Mouse (Mus musculus) brown adipose tissue, adult 24 weeks (tissue): ENCODE results near the gene Kbtbd3. TPM values are rescaled to one million over a fixed set of nuclear protein-coding genes. Genes with fewer than 3 reads are reported as not detected.

ENCODE experiments used
- H3K27ac ChIP-seq: fragments of 200-500 bp; replicated peaks from 2 replicates; pipeline ENCODE4 v1.5.1; 2012; ENCODE audit warnings: low read depth, mild to moderate bottlenecking, low read length
- H3K4me1 ChIP-seq: fragments of 200-500 bp; 2 replicates; pipeline ENCODE4 v1.6.1; 2012; ENCODE audit warnings: low read length, mixed read lengths; ENCODE audit not compliant: control insufficient read depth, insufficient read depth, insufficient read length
- H3K4me3 ChIP-seq: fragments of 200-500 bp; 2 replicates; pipeline ENCODE4 v1.5.1; 2012; ENCODE audit warnings: low read depth, mild to moderate bottlenecking, low read length, moderate library complexity; ENCODE audit not compliant: insufficient read depth
- polyA plus RNA-seq: library from polyadenylated mRNA; stranded (reverse); fragments of >200 nt; gene quantifications from 2 replicates; pipeline ENCODE4 v1.2.4, GENCODE M21; 2012; ENCODE audit not compliant: missing spikeins, insufficient read depth, insufficient read length

Gene Kbtbd3
- 5.2 and 5.5 TPM in 2 replicates for polyA plus RNA-seq

GRCm38 (mm10) chr9:4309351-4310085 lies at the start of gene Kbtbd3, which contains the start of gene Aasdhppt:
Gene Kbtbd3, plus strand, starts transcription at chr9:4309833.
Gene Aasdhppt, minus strand, starts transcription at chr9:4309471.
- no peaks in the 10 kb centered on the region for H3K4me1 ChIP-seq
- H3K4me3 ChIP-seq, result peak within 1 kb of the TSS; percentile 86
- peak within 1 kb of the TSS; percentile 55 for H3K27ac ChIP-seq

DNA sequence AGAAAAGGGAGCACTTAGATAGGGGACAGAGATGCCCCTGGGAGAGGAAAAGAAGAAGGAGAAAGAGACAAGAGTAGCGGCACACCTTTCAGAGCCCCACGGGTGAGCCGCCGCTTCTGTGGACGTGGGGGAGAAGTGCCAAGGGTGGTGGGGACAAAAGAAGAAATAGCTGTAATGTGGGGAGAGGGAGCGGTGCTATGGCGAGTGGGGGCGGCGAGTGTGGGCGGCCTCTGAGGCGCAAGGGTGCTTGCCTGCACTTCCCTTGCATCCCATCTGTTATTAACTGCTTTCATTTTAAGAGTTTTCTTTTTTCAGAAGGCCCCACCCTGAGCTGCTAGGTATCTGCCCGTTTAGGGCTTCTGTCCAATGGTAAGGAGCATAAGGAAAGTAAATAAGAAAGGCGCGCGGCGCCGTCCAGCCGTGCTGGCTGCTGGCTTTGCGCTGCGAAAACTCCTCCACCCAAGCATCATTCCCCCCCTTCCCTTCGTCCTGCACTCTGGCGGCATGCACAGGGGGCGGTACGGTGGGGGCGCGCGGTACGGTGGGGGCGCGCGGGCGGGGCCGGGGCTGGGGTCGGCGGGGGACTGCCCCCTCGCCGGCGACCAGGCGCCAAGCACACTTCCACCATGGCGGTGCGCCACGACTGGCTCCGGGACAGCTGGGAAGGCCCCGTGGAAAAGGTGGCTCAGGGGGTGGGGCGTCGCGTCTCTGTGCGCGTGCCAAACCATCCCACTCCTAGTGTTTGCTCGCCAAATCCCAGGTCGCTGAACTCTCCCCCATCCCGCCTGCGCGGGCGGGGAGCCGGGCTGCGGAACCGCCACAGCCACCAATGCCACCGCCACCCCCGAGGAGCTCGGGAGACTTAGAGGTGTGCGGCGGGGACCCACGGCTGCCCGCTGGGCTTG lies 49.5 kb upstream of the Kbtbd3 start:
- Histone ChIP-seq H3K27ac (no peak overlapping the region), H3K4me3 (no peak overlapping the region)

DNA sequence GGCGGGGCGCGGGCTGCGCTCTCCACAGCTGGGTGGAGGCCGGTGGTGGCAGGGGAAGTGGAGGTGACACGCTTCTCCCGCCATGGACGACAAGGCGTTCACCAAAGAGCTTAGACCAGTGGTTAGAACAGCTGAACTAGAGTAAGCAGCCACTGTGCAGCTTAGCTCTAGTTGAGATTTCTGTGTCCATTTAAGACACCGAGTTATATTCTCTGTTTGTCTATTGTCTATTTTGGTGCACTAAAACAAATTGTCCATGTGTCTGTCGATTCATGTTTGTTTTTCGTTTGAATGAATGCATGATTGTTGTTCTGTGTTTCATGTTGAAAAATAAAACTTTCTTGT lies 48.9 kb upstream of the Kbtbd3 start:
- Histone ChIP-seq H3K4me1 (no peaks in the 10 kb centered on the region), H3K4me3 (no peak overlapping the region), H3K27ac (no peak overlapping the region)

More for the DNA sequence above, 49.5 kb upstream of the Kbtbd3 start:
- H3K4me1 ChIP-seq, result no peaks in the 10 kb centered on the region

GRCm38 (mm10) chr9:4266881-4267280 lies 42.8 kb upstream of the Kbtbd3 start:
- Histone ChIP-seq H3K27ac (no peak overlapping the region), H3K4me1 (no peaks in the 10 kb centered on the region), H3K4me3 (no peak overlapping the region)

DNA sequence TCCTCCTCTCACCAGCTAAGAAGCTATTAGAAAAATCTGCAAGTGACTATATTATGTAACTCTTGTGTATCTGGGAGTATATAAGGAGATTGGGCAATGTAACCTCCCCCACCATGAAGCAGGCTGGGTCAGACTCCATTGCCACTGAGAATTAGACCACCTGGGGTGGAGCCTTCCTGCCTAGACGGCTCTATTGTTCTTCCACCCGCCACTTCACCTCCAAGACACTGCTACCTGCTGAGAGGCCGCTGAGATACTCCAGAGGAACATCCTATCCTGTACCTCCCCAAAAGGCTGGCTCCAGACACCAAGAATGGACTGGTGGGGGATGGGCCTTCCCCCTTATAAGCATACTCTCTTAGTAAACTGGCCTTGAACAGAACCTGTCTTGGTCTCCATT lies 25.8 kb upstream of the Kbtbd3 start:
- Histone ChIP-seq H3K27ac (no peak overlapping the region), H3K4me3 (no peak overlapping the region), H3K4me1 (no peaks in the 10 kb centered on the region)

DNA sequence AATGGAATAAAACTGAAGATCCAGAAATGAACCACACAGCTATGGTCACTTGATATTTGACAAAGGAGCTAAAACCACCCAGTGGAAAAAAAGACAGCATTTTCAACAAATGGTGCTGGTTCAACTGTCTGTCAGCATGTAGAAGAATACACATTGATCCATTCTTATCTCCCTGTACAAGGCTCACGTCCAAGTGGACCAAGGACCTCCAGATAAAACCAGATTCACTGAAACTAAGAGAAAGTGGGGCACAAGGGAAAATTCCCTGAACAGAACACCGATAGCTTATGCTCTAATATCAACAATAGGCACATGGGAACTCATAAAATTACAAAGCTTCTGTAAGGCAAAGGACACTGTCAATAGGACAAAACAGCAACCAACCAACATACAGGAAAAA lies 9.2 kb upstream of the Kbtbd3 start:
- no peak overlapping the region for H3K27ac ChIP-seq

DNA sequence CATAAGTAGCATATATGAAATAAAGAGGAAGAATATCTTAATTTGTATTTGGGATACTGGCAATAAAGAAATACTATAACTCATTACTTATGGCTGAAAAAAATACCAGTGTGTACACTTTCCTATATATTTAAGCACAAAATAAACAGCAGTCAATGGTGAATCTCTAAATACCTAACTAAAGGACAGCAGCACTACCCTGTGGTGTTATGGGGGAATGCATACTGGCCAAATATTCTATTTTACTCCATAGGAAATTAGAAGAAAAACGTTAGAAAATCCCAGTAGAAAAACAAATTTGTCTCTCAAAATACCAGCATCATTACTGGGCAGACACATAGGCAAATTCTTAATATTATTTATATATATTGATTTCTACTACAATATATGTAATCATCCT lies 4.8 kb upstream of the Kbtbd3 start:
- Histone ChIP-seq H3K27ac (no peak overlapping the region), H3K4me1 (no peaks in the 10 kb centered on the region), H3K4me3 (no peak overlapping the region)

More for the DNA sequence above, 9.2 kb upstream of the Kbtbd3 start:
- no peaks in the 10 kb centered on the region for H3K4me1 ChIP-seq
- H3K4me3 ChIP-seq, result no peak overlapping the region

GRCm38 (mm10) chr9:4308628-4309350 lies 844 bp upstream of the Kbtbd3 start:
- Histone ChIP-seq H3K4me1 (no peaks in the 10 kb centered on the region), H3K4me3 (peak overlapping the region; percentile 86), H3K27ac (peak overlapping the region; percentile 55; the same call in 1 of the 2 replicates)

DNA sequence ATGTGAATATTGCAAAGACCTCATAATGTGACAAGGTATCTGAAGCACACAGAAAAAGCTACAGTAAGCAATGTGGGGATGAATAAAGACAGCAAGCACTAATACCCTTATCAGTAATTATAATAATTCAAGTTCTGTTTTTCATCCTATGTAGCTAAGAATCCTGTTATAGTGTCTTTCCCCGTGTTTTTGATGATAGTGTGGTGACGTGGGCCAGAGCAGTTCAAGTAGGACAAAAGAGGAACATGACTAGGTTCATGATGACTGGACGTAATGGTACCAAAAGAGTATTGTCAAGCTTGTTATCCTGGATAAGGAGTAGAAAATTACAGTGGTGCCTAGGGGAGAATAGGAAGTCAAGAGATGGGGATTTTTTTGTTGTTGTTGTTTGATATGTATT lies 1.1 kb downstream of the Kbtbd3 start:
- Histone ChIP-seq H3K27ac (no peak overlapping the region), H3K4me1 (no peaks in the 10 kb centered on the region), H3K4me3 (no peak overlapping the region)

GRCm38 (mm10) chr9:4311162-4311561 lies 1.5 kb downstream of the Kbtbd3 start:
- Histone ChIP-seq H3K4me3 (no peak overlapping the region), H3K4me1 (no peaks in the 10 kb centered on the region), H3K27ac (no peak overlapping the region)

DNA sequence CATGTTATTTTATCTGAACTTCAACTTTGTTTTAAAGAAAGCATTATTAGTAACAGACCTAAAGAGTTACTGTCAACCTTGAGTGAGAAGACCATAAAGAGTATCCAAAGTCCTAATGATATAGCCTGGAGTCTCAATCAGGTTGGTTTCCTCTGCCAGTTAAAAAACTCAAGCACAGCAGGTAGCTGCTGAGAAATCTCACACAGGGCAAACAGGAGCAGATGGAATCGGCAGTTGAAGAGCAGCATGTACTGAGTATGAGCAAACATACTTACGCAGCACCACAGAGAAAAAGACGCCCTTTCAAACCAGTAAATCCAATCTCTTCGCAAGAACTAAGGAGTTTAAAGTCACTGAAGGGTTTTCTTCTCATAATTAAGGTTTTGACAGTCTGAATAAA lies 4.3 kb downstream of the Kbtbd3 start:
- Histone ChIP-seq H3K27ac (no peak overlapping the region), H3K4me1 (no peaks in the 10 kb centered on the region), H3K4me3 (no peak overlapping the region)

DNA sequence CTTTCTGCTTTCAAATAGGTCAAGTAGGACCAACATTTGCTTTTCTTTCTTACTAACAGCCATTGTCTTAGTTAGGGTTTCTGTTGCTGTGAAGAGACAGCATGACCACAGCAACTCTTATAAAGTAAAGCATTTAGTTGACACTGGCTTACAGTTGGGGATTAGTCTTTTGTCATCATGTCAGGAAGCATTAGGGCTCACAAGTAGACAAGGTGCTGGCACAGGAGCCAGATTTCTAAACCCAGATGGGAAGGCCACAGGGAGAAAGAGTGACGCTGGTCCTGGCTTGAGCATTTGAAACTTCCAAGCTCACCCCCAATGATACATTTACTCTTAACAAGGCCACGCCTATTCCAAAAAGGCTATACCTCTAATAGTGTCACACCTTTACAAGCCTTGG lies 6.1 kb downstream of the Kbtbd3 start:
- no peak overlapping the region for H3K27ac ChIP-seq
- no peaks in the 10 kb centered on the region for H3K4me1 ChIP-seq
- H3K4me3 ChIP-seq, result no peak overlapping the region

DNA sequence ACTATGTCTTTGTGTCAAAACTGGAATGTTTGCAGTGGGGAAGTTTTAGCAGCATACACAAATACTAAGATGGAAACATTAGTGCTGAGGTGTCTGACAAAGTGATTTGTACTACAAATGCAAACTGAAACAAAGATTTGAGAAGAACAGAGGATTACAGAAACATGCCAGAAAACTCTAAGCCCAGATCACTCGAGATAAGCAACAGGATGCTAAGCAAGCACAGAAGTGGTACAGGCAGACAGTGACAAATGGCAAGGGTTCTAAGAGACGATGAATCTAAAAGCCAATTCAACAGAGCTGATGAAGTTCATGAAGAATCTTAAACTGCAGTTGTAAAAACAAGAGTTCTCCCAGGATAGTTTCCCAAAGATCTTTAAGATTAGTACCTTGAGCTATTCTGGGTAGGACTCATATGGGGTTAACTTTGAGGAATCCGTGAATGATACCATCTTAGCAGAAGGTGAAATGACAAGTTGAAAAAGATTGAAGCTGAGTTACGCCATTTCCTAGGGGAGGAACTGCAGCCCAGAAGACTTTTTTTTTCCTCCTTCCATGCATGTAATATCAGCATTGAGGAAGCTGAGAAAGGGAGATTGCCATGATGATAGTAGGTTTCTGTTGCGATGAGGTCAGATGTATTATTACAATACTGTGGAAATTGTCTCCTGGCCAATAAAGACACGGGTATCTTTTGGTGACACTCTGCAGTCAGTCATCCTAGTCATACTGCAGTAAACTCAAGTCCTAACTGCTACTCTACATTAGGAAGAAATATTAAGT lies 9.5 kb downstream of the Kbtbd3 start:
- H3K27ac ChIP-seq, result no peak overlapping the region
- H3K4me3 ChIP-seq, result no peak overlapping the region
- no peaks in the 10 kb centered on the region for H3K4me1 ChIP-seq

- no peak overlapping the region for H3K27ac ChIP-seq
- H3K4me1 ChIP-seq, result no peaks in the 10 kb centered on the region
- no peak overlapping the region for H3K4me3 ChIP-seq
Observed at GRCm38 (mm10) chr9:4353163-4353562, 43.5 kb downstream of the Kbtbd3 start.
